Mouse (Mus musculus) spleen, postnatal 4 days (tissue): Measurements from ENCODE around the gene Gm10447.

Source experiments
- DNase-seq, 2 experiments: peaks; one replicate each; pipeline ENCODE4 v3.0.0; 2022; ENCODE audit warnings: low spot score in 2 of 2

Gene Gm10447

GRCm38 (mm10) chr11:53456474-53457371 lies at the start of gene Gm10447, which contains the start of gene Shroom1:
Gene Gm10447 (minus strand): TSS chr11:53457110.
Gene Shroom1 (plus strand): TSS chr11:53457205.
- no peak for DNase-seq

GRCm38 (mm10) chr11:53505026-53505663 lies 48.2 kb upstream of the Gm10447 start:
- DNase-seq, result no peak

GRCm38 (mm10) chr11:53504376-53504775 lies 47.5 kb upstream of the Gm10447 start:
- no peak for DNase-seq

- DNase-seq, result no peak
Measured at GRCm38 (mm10) chr11:53503738-53504137, 46.8 kb upstream of the Gm10447 start.

GRCm38 (mm10) chr11:53502039-53502765 lies 45.3 kb upstream of the Gm10447 start:
- DNase-seq, result no peak

GRCm38 (mm10) chr11:53500569-53500968 lies 43.7 kb upstream of the Gm10447 start:
- no peak for DNase-seq

- no peak for DNase-seq
Measured at GRCm38 (mm10) chr11:53496946-53497345, 40.0 kb upstream of the Gm10447 start.

- no peak for DNase-seq
Measured at GRCm38 (mm10) chr11:53495417-53495816, 38.5 kb upstream of the Gm10447 start.

GRCm38 (mm10) chr11:53493243-53493955 lies 36.5 kb upstream of the Gm10447 start:
- no peak for DNase-seq

- DNase-seq, result no peak
Measured at GRCm38 (mm10) chr11:53491954-53492401, 35.1 kb upstream of the Gm10447 start.

GRCm38 (mm10) chr11:53489421-53489820 lies 32.5 kb upstream of the Gm10447 start:
- no peak for DNase-seq

GRCm38 (mm10) chr11:53489007-53489406 lies 32.1 kb upstream of the Gm10447 start:
- no peak for DNase-seq

GRCm38 (mm10) chr11:53486822-53487594 lies 30.1 kb upstream of the Gm10447 start:
- DNase-seq, result peak in 1 of 2 experiments; percentile 71

- no peak for DNase-seq
Measured at GRCm38 (mm10) chr11:53486351-53486750, 29.4 kb upstream of the Gm10447 start.

- DNase-seq, result no peak
Measured at GRCm38 (mm10) chr11:53485719-53486118, 28.8 kb upstream of the Gm10447 start.

- DNase-seq, result peak; percentile 63 to 75
Measured at GRCm38 (mm10) chr11:53483159-53483891, 26.4 kb upstream of the Gm10447 start.

GRCm38 (mm10) chr11:53481088-53481730 lies 24.3 kb upstream of the Gm10447 start:
- peak in 1 of 2 experiments; percentile 68 for DNase-seq

GRCm38 (mm10) chr11:53479783-53480301 lies 22.9 kb upstream of the Gm10447 start, which contains the start of the genes Gm9945 and Sowaha:
Gene Gm9945 (plus strand): TSS chr11:53480166.
Gene Sowaha (minus strand): TSS chr11:53480274.
- peak in 1 of 2 experiments; percentile 70 for DNase-seq
